Mouse (Mus musculus): ENCODE results near the gene Fbxw11.

DNA sequence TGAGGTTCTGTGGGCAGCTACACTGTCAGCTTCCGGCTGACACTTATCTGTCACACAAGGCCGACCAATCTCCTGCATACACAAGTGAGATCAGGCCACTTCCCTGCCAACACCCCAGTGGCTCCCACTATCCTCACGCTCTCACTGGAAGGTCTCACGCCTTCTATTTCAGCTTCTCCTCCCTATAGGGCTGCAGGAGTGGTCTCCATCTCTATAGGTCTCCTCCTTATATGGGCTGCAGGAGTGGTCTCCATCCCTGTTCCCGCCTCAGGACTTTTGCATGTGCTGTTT, 110.0 kb downstream of the Fbxw11 start:
- TF ChIP-seq CTCF (IDR thresholded peaks at IDR 0.05; ENCODE audit: low read depth), result no peak
- no peak for TF ChIP-seq EP300 (optimal IDR thresholded peaks at IDR 0.05)
